In genomic region chr8:46149306-46149705, GRCm38 (mm10) we compare ENCODE assay signal across 18 mouse cellular contexts. TPM values are rescaled to one million over a fixed set of nuclear protein-coding genes. Genes with fewer than 3 reads are reported as not detected.
DNase-seq lines count a peak whose midpoint lies in the region; ATAC-seq and TF ChIP-seq lines count a peak whose summit lies in the region.
"Had no signal": no experiment of that assay in that cellular context is flagged by ENCODE, and none has a peak within 500 bp of the region (broad histone marks: within the 10 kb centered on the region; RNA-seq: fewer than 3 reads in every experiment).

No protein-coding gene starts in this region.

- peaks cover 18% of the 10 kb centered on the region for H3K4me1 ChIP-seq in cerebellum, adult 2 months (ENCODE audit: control insufficient read depth, insufficient read depth, low read length)
- H3K4me1 ChIP-seq in embryonic facial prominence, embryonic 11.5 days (ENCODE audit: control insufficient read depth, insufficient read depth, low read length), result no peaks in the 10 kb centered on the region
- peaks cover 39% of the 10 kb centered on the region for H3K4me1 ChIP-seq in embryonic facial prominence, embryonic 10.5 days
- H3K4me1 ChIP-seq in midbrain, embryonic 16.5 days (ENCODE audit: control insufficient read depth, insufficient read depth, low read length), result peaks cover 20% of the 10 kb centered on the region

- H3K4me3 ChIP-seq in cerebellum, adult 2 months (replicated peaks; ENCODE audit: insufficient read depth, low read depth, low read length), result no peak overlapping the region
- no peak overlapping the region for H3K4me3 ChIP-seq in embryonic facial prominence, embryonic 11.5 days (ENCODE audit: low read depth, low read length)
- H3K4me3 ChIP-seq in embryonic facial prominence, embryonic 10.5 days, result no peak overlapping the region
- H3K4me3 ChIP-seq in midbrain, embryonic 16.5 days (ENCODE audit: low read depth, low read length), result no peak overlapping the region
- H3K4me3 ChIP-seq: embryonic facial prominence, embryonic 12.5 days; forebrain, embryonic 15.5 days; heart, embryonic 12.5 days; hindbrain, embryonic 10.5 days; hindbrain, embryonic 15.5 days had no signal

- TF ChIP-seq POLR2A in cerebellum, adult 2 months (IDR thresholded peaks at IDR 0.05; ENCODE audit: borderline replicate concordance, insufficient read depth, low read length), result no peak

- peak; percentile 44 to 69 for DNase-seq in cerebellum, adult 2 months
- no peak for DNase-seq in cerebellum, adult 8-10 months
- DNase-seq in embryonic facial prominence, embryonic 11.5 days (ENCODE audit: low spot score), result peak; percentile 50
- DNase-seq in embryonic facial prominence, embryonic 10.5 days (ENCODE audit: low spot score), result no peak
- peak; percentile 74 for DNase-seq in NIH3T3 (ENCODE audit: low read depth)
- DNase-seq in forelimb bud, embryonic 11.5 days (ENCODE audit: low read depth, low spot score), result peak; percentile 16
- DNase-seq: adrenal gland, adult 8-10 months; gastrocnemius, postnatal 14 days; kidney, adult 11 months; kidney, adult 9 months had no signal

- H3K9ac ChIP-seq in embryonic facial prominence, embryonic 11.5 days (replicated peaks; ENCODE audit: low read length), result no peak overlapping the region
- no peak overlapping the region for H3K9ac ChIP-seq in midbrain, embryonic 16.5 days (ENCODE audit: low read depth, low read length)
- H3K9ac ChIP-seq: embryonic facial prominence, embryonic 12.5 days; forebrain, embryonic 15.5 days; heart, embryonic 12.5 days; hindbrain, embryonic 15.5 days had no signal

- no peak overlapping the region for H3K4me2 ChIP-seq in embryonic facial prominence, embryonic 11.5 days (ENCODE audit: low read depth, low read length)
- H3K4me2 ChIP-seq in midbrain, embryonic 16.5 days (ENCODE audit: low read length), result no peak overlapping the region
- H3K4me2 ChIP-seq: embryonic facial prominence, embryonic 12.5 days; forebrain, embryonic 15.5 days; heart, embryonic 12.5 days had no signal

- H3K9me3 ChIP-seq in embryonic facial prominence, embryonic 11.5 days (replicated peaks; ENCODE audit: control insufficient read depth, low read length), result no peaks in the 10 kb centered on the region
- H3K9me3 ChIP-seq in embryonic facial prominence, embryonic 10.5 days, result no peaks in the 10 kb centered on the region
- H3K9me3 ChIP-seq in midbrain, embryonic 16.5 days (replicated peaks; ENCODE audit: control insufficient read depth, low read length, poor library complexity, severe bottlenecking), result no peaks in the 10 kb centered on the region
- H3K9me3 ChIP-seq: embryonic facial prominence, embryonic 12.5 days; forebrain, embryonic 15.5 days; heart, embryonic 12.5 days; hindbrain, embryonic 10.5 days; hindbrain, embryonic 15.5 days had no signal

- H3K27me3 ChIP-seq in cerebellum, adult 2 months (ENCODE audit: control insufficient read depth, insufficient read depth, low read length), result no peaks in the 10 kb centered on the region
- no peaks in the 10 kb centered on the region for H3K27me3 ChIP-seq in embryonic facial prominence, embryonic 11.5 days (ENCODE audit: control insufficient read depth, insufficient read depth, low read length)
- H3K27me3 ChIP-seq in embryonic facial prominence, embryonic 10.5 days (replicated peaks; ENCODE audit: low read depth, poor library complexity, severe bottlenecking), result peaks cover 35% of the 10 kb centered on the region
- H3K27me3 ChIP-seq in midbrain, embryonic 16.5 days (ENCODE audit: control insufficient read depth, insufficient read depth, low read depth, low read length), result no peaks in the 10 kb centered on the region
- H3K27me3 ChIP-seq: hindbrain, embryonic 15.5 days had no signal

- no peak for ATAC-seq in embryonic facial prominence, embryonic 11.5 days (replicated peaks; ENCODE audit: insufficient number of reproducible peaks, low FRiP score, low TSS enrichment, low read depth)
- ATAC-seq in midbrain, embryonic 16.5 days, result no peak
- ATAC-seq: forebrain, embryonic 15.5 days; inflammation-experienced regulatory T-cells, adult 6 months had no signal

- 0 out of 2 replicates have a peak overlapping the region, but pooled peaks have one; percentile 24 for H3K27ac ChIP-seq in cerebellum, adult 2 months (ENCODE audit: insufficient read depth, low read length)
- H3K27ac ChIP-seq in embryonic facial prominence, embryonic 11.5 days (replicated peaks; ENCODE audit: low read depth, low read length), result no peak overlapping the region
- H3K27ac ChIP-seq in embryonic facial prominence, embryonic 10.5 days (replicated peaks), result no peak overlapping the region
- H3K27ac ChIP-seq in midbrain, embryonic 16.5 days (ENCODE audit: low read length), result no peak overlapping the region
- H3K27ac ChIP-seq: embryonic facial prominence, embryonic 12.5 days; forebrain, embryonic 15.5 days; hindbrain, embryonic 10.5 days; hindbrain, embryonic 15.5 days; kidney, postnatal 0 days had no signal

- TF ChIP-seq CTCF in cerebellum, adult 2 months (IDR thresholded peaks at IDR 0.05; ENCODE audit: borderline replicate concordance, insufficient read depth, low read depth, low read length), result no peak

- 58% methylated on average over 6 of the region's 6 CpGs for WGBS in cerebellum, adult 2 months
- 71% methylated on average over 6 of the region's 6 CpGs for WGBS in embryonic facial prominence, embryonic 11.5 days
- WGBS in embryonic facial prominence, embryonic 10.5 days, result 79% methylated on average over 6 of the region's 6 CpGs
- WGBS in midbrain, embryonic 16.5 days, result 92% methylated on average over 6 of the region's 6 CpGs

- no peaks in the 10 kb centered on the region for H3K36me3 ChIP-seq in embryonic facial prominence, embryonic 11.5 days (replicated peaks; ENCODE audit: control insufficient read depth, insufficient read depth, low read depth, low read length)
- no peaks in the 10 kb centered on the region for H3K36me3 ChIP-seq in embryonic facial prominence, embryonic 10.5 days (replicated peaks)
- H3K36me3 ChIP-seq in midbrain, embryonic 16.5 days (ENCODE audit: control insufficient read depth, insufficient read depth, low read length), result no peaks in the 10 kb centered on the region
- H3K36me3 ChIP-seq: embryonic facial prominence, embryonic 12.5 days; forebrain, embryonic 15.5 days; heart, embryonic 12.5 days; hindbrain, embryonic 10.5 days; hindbrain, embryonic 15.5 days had no signal

RNA-seq across cellular contexts. Expression of gene Cfap97, which starts 2.3 kb away (rescaled TPM):
- 17.4 and 17.5 TPM in 2 replicates for polyA plus RNA-seq in cerebellum, adult 2 months (2012; rRNA removed)
- polyA plus RNA-seq in embryonic facial prominence, embryonic 11.5 days (2014; fragmentation: Nextera tagmentation; extraction: Ambion mirVana), result 25.5 and 32.9 TPM in 2 replicates
- polyA plus RNA-seq in embryonic facial prominence, embryonic 10.5 days (2016; fragmentation: Nextera tagmentation; extraction: Ambion mirVana), result 20.2 and 25.1 TPM in 2 replicates
- 29.2 and 30.4 TPM in 2 replicates for polyA plus RNA-seq in midbrain, embryonic 16.5 days (2015; fragmentation: Nextera tagmentation; extraction: Ambion mirVana)

RNA-seq across cellular contexts. Expression of gene Snx25, which starts 2.7 kb away (rescaled TPM):
- 35.4 and 36.1 TPM in 2 replicates for polyA plus RNA-seq in cerebellum, adult 2 months (2012; rRNA removed)
- polyA plus RNA-seq in embryonic facial prominence, embryonic 11.5 days (2014; fragmentation: Nextera tagmentation; extraction: Ambion mirVana), result 6.5 and 7.4 TPM in 2 replicates
- polyA plus RNA-seq in embryonic facial prominence, embryonic 10.5 days (2016; fragmentation: Nextera tagmentation; extraction: Ambion mirVana), result 3.0 and 4.1 TPM in 2 replicates
- polyA plus RNA-seq in midbrain, embryonic 16.5 days (2015; fragmentation: Nextera tagmentation; extraction: Ambion mirVana), result 9.3 and 10.1 TPM in 2 replicates

Comparison
In these comparisons a context has a peak if more than half of its experiments do, and no peak if none do; other contexts are left out.
1. DNase-seq: peak in cerebellum, adult 2 months (2 of 2), embryonic facial prominence, embryonic 11.5 days (single experiment), NIH3T3 (single experiment) and forelimb bud, embryonic 11.5 days (single experiment); none in cerebellum, adult 8-10 months (single experiment) and embryonic facial prominence, embryonic 10.5 days (single experiment).